Mouse (Mus musculus) spleen, adult 2 months (tissue): ENCODE results near the gene Myrip.
"Not testable (repeated sequence)": the region's sequence is repeated elsewhere in the genome, so short reads cannot be mapped to it uniquely, and the experiment has no call there.

Experiments
- CTCF ChIP-seq: fragments of 200-500 bp; IDR thresholded peaks from 2 replicates; pipeline ENCODE4 v1.5.1; 2011; ENCODE audit warnings: mild to moderate bottlenecking, inconsistent platforms; ENCODE audit not compliant: insufficient read depth, insufficient read length, insufficient replicate concordance; ENCODE audit errors: extremely low read depth
- POLR2A ChIP-seq: fragments of 200-500 bp; IDR thresholded peaks from 2 replicates; pipeline ENCODE4 v1.6.1; 2011; ENCODE audit warnings: low read depth, low read length, inconsistent platforms

DNA sequence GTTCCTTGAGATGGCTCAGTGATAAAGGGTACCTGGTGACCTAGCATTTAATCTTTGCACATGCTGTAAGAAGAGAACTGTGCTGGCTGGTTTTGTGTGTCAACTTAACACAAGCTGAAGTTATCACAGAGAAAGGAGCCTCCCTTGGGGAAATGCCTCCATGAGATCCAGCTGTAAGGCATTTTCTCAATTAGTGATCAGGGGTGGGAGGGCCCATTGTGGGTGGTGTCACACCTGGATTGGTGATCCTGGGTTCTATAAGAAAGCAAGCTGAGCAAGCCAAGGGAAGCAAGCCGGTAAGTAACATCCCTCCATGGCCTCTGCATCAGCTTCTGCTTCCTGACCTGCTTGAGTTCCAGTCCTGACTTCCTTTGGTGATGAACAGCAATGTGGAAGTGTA lies at the start of gene Myrip:
- not testable (repeated sequence) for TF ChIP-seq CTCF, POLR2A
